ENCODE assay signal across 23 mouse cellular contexts in the genomic region with DNA sequence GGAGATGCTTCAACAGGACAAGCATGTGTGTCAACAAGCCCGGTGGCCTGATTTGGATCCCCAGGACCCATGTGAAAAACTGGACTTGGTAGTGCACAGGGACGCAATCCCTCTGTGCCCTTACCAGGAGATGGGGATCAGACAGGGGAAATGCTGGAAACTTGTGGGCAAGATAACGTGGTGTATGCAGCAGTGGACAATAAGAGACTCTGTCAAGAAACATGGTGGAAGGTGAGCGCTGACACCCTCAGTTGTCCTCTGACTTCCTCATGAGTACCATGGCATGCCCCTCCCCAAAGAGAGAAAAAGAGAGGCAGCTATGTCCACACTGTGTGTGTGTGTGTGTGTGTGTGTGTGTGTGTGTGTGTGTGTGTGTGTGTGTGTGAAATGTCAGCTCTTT. TPM values are rescaled to one million over a fixed set of nuclear protein-coding genes. Genes with fewer than 3 reads are reported as not detected.
"Had no signal": no experiment of that assay in that cellular context is flagged by ENCODE, and none has a peak within 500 bp of the region (broad histone marks: within the 10 kb centered on the region; RNA-seq: fewer than 3 reads in every experiment).

No protein-coding gene starts in this region.

- H3K27ac ChIP-seq: liver, embryonic 15.5 days; lung, embryonic 15.5 days; macrophage; midbrain, embryonic 12.5 days; neural tube, embryonic 12.5 days; stomach, embryonic 15.5 days; stomach, postnatal 0 days had no signal

- H3K36me3 ChIP-seq: liver, embryonic 15.5 days; lung, embryonic 15.5 days; midbrain, embryonic 12.5 days; neural tube, embryonic 12.5 days; stomach, embryonic 15.5 days had no signal

- DNase-seq: liver, postnatal 0 days; lung, adult 2 months; lung, postnatal 14 days; lung, postnatal 36 days; midbrain, embryonic 14.5 days; right cerebral cortex, postnatal 14 days; thymus, adult 2 months; thymus, postnatal 25 days; thymus, postnatal 4 days had no signal

- H3K4me2 ChIP-seq: liver, embryonic 15.5 days; lung, embryonic 15.5 days; midbrain, embryonic 12.5 days; neural tube, embryonic 12.5 days; stomach, embryonic 15.5 days had no signal

- H3K9me3 ChIP-seq: liver, embryonic 15.5 days; lung, embryonic 15.5 days; midbrain, embryonic 12.5 days; neural tube, embryonic 12.5 days; stomach, embryonic 15.5 days had no signal

- H3K4me1 ChIP-seq: liver, embryonic 15.5 days; neural tube, embryonic 12.5 days had no signal

- H3K4me3 ChIP-seq: liver, embryonic 15.5 days; lung, embryonic 15.5 days; midbrain, embryonic 12.5 days; neural tube, embryonic 12.5 days; stomach, embryonic 15.5 days had no signal

- H3K27me3 ChIP-seq: liver, embryonic 15.5 days; lung, embryonic 15.5 days; midbrain, embryonic 12.5 days; neural tube, embryonic 12.5 days; stomach, embryonic 15.5 days had no signal

- ATAC-seq: liver, postnatal 0 days; lung, postnatal 0 days; midbrain, embryonic 16.5 days had no signal

- H3K9ac ChIP-seq: liver, embryonic 15.5 days; liver, postnatal 0 days; lung, embryonic 15.5 days; midbrain, embryonic 12.5 days; neural tube, embryonic 12.5 days; stomach, embryonic 15.5 days had no signal

RNA-seq across cellular contexts. Expression of a gene that starts 14.4 kb away (rescaled TPM):
- total RNA-seq: megakaryocyte progenitor cell, adult 5-6 weeks; monocyte, adult 5-6 weeks; neutrophil, adult 5-6 weeks had no signal
- polyA plus RNA-seq: liver, embryonic 15.5 days; liver, postnatal 0 days; macrophage; spleen, adult 2 months; stomach, embryonic 15.5 days; stomach, postnatal 0 days; urinary bladder, adult 2 months had no signal
